Mouse (Mus musculus): Measurements from ENCODE around the gene Gm49405. TPM values are rescaled to one million over a fixed set of nuclear protein-coding genes. Genes with fewer than 3 reads are reported as not detected.
"Not testable (repeated sequence)": the region's sequence is repeated elsewhere in the genome, so short reads cannot be mapped to it uniquely, and the experiment has no call there.

The Gm49405 gene
- under 1 TPM; 0.31 to 0.35 TPM for total RNA-seq (2021)
- long read RNA-seq, experiment 1, partial matches to known transcripts: 0 of 1 reads
- long read RNA-seq, experiment 1, other reads (novel, unspliced or antisense): 1 of 1 reads
- long read RNA-seq, experiment 2: 0 reads

GRCm38 (mm10) chr19:4000119-4000900 is at the start of gene Gm49405, which contains the start of gene Nudt8:
Gm49405 (plus strand) TSS chr19:4000626.
Nudt8 (plus strand) TSS chr19:4000580.
- DNase-seq: peak; percentile 95

- DNase-seq: no peak
Measured at GRCm38 (mm10) chr19:3951461-3951860, 49.0 kb upstream of the Gm49405 start.

GRCm38 (mm10) chr19:3952099-3952498 is 48.3 kb upstream of the Gm49405 start:
- DNase-seq: no peak

DNA sequence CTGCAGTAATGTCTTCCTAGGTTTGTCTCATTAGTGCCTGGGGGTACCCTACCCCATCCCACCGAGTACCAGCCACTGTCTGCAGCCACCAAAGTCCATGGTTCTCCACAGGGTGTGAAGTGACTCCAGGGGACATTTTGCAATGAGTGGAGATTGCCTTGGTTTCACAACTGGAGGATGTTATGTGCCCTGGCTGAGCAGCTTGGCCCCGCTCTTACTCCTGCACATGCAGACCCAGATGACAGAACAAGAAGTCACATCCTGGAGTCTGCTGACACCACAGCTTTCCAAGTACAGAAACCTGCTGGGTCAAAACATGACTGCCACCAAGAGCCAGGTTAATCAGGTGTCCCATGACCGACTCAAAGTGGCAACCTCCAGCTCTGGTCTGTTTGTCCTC is 45.4 kb upstream of the Gm49405 start:
- no peak for DNase-seq

DNA sequence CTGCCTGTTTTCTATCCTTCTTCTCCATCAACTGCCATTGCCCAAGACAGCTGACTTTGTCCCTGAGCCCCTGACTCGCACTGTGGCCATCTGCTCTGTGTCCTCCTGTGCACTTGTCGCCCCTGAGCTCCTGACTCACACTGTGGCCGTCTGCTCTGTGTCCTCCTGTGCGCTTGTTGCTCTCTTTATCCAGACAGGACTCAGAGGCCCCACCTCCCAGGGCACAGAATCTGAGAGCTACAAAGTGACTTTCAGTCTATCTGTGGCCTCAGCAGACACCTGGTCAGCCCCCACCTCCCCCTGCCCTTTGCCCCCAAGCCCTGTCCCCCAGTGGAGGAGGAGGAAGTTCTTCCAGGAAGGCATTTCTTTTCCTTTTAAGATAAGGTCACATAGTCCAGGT is 44.6 kb upstream of the Gm49405 start:
- DNase-seq: no peak

GRCm38 (mm10) chr19:3957296-3958036 is 43.0 kb upstream of the Gm49405 start:
- not testable (repeated sequence) for DNase-seq

DNA sequence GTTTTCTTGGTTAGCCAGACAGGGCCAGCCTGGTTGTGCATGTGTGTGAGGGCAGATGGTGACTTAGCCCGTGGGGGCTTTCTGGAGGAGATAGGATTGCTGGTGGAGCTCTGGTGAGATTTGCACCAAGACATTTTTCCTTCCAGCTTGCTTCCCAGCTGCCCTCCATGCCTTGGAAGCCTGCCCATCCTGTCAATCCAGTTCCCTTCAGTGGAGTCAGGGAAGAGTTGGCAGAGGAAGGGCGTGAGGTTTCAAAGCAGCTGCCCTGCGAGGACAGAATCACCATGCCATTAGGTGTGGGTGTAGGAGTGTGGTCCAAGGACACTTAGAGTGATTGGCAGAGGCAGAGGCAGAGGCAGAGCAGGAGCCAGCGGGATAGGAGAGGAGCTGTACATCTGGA is 42.0 kb upstream of the Gm49405 start, which contains the start of gene Aldh3b3:
Gene Aldh3b3 (plus strand): TSS at position 176 of the 400 bp plus-strand sequence.
- DNase-seq: no peak

DNA sequence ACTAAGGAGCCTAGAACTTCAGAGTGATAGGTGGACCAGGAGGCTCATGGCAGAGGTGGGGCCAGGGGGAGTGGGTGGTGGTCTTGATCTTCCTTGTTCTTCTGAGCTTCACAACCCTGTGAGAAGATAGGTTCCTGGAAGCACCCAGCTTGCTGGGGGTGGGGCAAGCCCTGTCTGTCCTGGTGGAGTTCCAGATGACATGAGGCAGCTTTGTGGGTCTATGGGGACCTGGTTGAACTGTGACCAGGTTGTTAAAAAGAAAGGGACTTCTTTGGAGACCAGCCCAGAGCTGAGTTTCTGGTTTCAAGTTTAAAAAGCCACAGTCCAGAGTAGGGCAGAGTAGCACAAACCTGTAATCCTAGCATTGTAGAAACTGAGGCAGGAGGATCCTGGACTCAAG is 41.4 kb upstream of the Gm49405 start:
- no peak for DNase-seq

GRCm38 (mm10) chr19:3960211-3960610 is 40.2 kb upstream of the Gm49405 start:
- no peak for DNase-seq

DNA sequence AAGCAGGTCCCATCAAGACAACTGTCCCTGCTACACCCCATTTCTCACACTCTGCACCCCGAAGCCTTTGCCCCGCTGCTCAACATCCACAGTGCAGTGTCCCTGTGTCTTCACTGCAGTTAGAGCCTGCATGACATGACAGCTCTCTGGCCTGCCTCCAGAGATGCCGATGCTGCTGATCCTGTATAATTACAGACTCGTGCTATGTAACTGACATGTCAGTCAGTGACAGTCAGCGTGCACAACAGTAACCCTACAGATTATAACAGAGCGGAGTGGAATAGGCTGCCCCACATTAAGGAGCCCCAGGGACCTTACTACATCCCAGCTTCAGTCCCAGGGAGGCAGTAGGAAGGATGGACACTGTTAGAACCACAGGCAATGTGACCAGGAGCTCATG is 38.6 kb upstream of the Gm49405 start:
- not testable (repeated sequence) for DNase-seq

- DNase-seq: no peak
Measured at GRCm38 (mm10) chr19:3962469-3962868, 38.0 kb upstream of the Gm49405 start.

DNA sequence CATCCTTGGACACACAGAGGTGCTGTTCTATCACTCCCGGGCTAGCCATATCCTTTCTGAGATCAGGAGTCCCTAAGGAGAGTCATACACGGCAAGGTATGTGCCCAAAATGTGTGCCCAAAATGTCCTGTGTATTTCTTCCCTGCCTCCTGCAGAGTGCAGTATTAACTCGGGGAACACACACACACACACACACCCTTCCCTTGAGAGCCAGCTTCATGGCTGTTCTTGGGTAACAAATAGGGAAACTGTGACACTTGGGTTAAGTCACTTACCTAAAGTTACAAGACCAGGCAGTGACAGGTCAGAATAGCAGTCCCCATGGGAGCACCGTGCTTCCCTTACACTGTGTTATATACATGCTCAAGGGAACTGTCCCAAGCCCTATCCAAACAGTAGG is 36.4 kb upstream of the Gm49405 start:
- DNase-seq: no peak

DNA sequence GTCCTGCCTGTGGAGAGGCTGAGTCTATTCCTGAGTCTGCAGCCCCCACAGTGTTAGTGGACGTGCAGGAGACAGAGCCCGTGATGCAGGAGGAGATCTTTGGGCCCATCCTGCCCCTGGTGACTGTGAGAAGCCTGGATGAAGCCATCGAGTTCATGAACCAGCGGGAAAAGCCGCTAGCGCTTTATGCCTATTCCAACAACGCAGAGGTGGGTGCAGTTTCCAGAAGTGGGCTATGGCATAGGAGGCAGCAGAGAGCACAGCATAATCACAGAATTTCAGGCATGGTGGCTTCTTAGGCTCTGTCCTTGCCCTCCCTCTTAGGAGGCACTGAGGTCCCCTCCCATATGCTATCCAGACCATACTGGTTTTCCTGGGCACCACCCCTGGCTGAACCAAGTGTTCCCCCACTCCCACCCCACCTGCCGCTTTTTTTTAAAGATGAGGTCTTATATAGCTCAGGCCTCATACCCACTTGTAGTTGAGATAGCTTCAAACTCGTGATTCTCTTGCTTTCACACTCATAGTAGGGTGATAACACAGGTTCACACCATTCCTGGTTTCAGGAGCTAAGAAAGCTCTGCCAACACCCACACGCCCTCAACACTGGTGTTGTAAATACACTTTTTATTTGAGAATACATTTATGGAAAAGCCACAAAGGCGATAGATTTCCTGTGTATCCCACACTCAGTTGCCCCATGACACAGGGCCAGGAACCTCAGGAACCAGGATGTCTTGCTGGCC is 33.9 kb upstream of the Gm49405 start:
- DNase-seq: no peak

DNA sequence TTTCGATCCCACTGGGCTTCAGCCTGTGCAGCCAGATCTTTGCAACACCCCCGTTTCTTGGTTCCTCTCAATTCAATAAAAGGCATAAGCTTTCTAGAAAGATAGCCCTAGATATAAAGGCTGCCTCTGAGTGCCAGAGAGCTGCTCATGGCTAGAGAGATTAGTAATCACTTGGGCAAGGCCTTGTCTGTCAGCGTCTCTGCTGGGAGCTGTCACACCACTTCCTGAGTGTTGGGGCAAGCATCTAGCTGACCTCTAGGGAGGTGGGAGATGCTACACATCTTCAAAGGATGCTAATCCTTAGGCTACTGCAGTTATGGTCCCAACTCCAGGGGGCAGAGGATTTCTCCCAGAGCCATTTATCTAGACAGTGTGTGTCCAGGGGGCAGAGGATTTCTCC is 33.2 kb upstream of the Gm49405 start:
- no peak for DNase-seq

DNA sequence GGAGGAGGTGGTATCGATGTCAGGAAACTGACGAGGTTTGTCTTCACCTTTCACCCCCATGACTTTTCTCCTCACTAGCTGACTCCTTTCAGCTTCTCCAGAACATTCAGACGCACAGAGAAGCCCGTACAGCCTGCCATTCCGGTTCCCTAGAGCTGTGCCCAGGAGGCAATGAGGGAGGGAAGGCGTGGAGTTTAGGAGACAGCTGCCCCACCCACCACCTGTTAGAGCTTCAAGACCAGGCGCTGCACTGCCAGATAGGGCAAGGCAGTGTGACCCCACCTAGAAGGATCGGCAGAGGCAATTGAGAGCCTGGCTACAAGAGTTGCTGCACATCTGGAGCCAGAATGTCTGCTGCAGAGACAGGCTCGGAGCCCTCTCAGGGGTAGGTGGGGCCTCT is 28.2 kb upstream of the Gm49405 start, which contains the start of gene Aldh3b2:
Gene Aldh3b2 (plus strand): TSS at position 100 of the 400 bp plus-strand sequence.
- DNase-seq: no peak

DNA sequence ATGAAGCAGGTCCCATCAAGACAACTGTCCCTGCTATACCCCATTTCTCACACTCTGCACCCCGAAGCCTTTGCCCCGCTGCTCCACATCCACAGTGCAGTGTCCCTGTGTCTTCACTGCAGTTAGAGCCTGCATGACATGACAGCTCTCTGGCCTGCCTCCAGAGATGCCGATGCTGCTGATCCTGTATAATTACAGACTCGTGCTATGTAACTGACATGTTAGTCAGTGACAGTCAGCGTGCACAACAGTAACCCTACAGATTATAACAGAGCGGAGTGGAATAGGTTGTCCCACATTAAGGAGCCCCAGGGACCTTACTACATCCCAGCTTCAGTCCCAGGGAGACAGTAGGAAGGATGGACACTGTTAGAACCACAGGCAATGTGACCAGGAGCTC is 25.8 kb upstream of the Gm49405 start:
- DNase-seq: not testable (repeated sequence)

DNA sequence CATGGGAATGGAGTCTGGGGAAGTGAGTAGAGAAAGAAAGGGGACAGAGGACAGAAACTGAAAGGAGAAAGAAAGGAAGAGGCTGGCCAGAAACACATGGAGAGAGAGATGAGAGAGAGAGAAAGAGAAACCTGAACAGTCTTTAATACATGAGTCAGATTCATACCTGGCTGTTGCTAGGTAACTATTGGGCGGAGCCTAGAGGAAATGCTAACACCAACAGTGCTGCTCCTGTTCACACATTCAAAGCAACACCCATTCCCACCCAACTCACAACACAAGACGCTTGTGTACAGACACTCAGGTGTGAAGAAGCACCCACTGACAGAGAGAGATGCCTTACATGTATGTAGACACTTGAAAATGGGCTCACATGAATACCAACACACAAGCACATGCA is 24.6 kb upstream of the Gm49405 start:
- no peak for DNase-seq

- DNase-seq: no peak
Measured at GRCm38 (mm10) chr19:3980309-3980708, 20.1 kb upstream of the Gm49405 start.

GRCm38 (mm10) chr19:3980917-3981316 is 19.5 kb upstream of the Gm49405 start:
- DNase-seq: no peak

DNA sequence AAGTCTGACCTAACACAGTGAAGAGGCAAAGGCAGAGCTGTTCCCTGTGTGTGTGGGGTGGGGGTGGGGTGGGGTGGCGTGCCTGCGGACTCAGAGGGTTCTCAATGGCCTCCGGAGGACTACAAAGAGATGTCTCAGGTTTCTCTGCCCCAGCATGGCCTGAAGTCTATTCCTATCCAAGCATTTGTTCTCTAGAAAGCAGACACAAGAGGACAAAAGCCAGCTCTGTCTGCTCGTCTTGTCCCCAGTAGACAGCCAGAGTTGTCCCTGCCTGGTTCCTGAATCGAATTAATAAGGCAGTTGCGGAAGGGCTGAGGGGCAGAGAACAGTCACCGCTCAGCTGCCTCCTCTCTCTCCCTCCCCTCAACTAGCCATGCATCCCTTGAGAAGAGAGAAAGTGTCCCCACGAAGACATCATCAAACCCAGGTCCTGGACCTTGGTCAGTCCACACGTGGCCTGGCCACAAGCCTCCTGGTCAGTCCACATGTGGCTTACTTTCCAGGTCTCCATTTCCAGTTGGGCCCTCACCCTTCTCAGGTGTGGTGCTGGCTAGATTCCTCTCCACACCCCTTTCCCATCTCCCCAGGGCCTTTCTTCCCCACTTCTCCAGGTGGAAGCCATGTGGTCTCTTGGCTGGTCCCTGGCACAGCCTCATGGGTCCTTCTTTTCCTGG is 16.8 kb upstream of the Gm49405 start:
- DNase-seq: no peak

- no peak for DNase-seq
Measured at GRCm38 (mm10) chr19:3985261-3985681, 15.2 kb upstream of the Gm49405 start.

GRCm38 (mm10) chr19:3986334-3986733 is 14.1 kb upstream of the Gm49405 start, which contains the start of gene Acy3:
Acy3 (plus strand) TSS chr19:3986570.
- peak; percentile 84 for DNase-seq

Measured in gastrocnemius, postnatal 25 days (tissue).